16 mouse cellular contexts compared by ENCODE assay signal in the genomic region with DNA sequence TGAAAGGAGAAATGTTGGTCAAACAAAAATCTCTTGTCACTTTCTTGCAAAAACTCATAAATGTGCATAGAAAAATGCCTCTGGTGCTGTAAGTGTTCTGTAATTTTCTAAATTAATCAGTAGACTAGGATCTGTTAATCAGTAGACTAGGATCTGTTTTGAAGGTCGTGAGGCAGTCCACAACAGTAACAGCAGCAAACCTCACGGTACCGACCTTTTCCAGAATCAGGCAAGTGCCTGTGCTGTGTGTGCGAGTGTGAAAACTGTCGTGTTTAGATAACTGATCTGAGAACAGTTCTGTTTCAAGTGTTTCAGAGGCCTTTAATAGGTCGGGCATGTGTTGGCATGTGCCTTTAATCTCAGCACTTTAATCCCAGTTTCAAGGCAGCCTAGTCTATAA.
"Had no signal": no experiment of that assay in that cellular context is flagged by ENCODE, and none has a peak within 500 bp of the region (broad histone marks: within the 10 kb centered on the region; RNA-seq: fewer than 3 reads in every experiment).

No protein-coding gene starts in this region.

- H3K9me3 ChIP-seq: limb, embryonic 12.5 days; liver, embryonic 15.5 days; midbrain, embryonic 12.5 days; neural tube, embryonic 13.5 days; stomach, embryonic 15.5 days had no signal

- H3K9ac ChIP-seq: limb, embryonic 12.5 days; liver, embryonic 15.5 days; midbrain, embryonic 12.5 days; neural tube, embryonic 13.5 days; stomach, embryonic 15.5 days had no signal

- H3K4me3 ChIP-seq: left cerebral cortex, adult 2 months; limb, embryonic 12.5 days; liver, embryonic 15.5 days; midbrain, embryonic 12.5 days; neural tube, embryonic 13.5 days; stomach, embryonic 15.5 days had no signal

- H3K27ac ChIP-seq: left cerebral cortex, adult 2 months; limb, embryonic 12.5 days; liver, embryonic 15.5 days; midbrain, embryonic 12.5 days; neural tube, embryonic 13.5 days; stomach, embryonic 15.5 days had no signal

- H3K4me2 ChIP-seq: limb, embryonic 12.5 days; liver, embryonic 11.5 days; liver, embryonic 15.5 days; midbrain, embryonic 12.5 days; neural tube, embryonic 13.5 days; stomach, embryonic 15.5 days had no signal

- H3K27me3 ChIP-seq: limb, embryonic 12.5 days; liver, embryonic 15.5 days; midbrain, embryonic 12.5 days; neural tube, embryonic 13.5 days; stomach, embryonic 15.5 days had no signal

- DNase-seq: lung, adult 2 months; lung, postnatal 36 days; retina, postnatal 1 day; right cerebral cortex, postnatal 14 days; thymus, adult 2 months; thymus, postnatal 25 days had no signal

- ATAC-seq: intestine, embryonic 16.5 days; lung, postnatal 0 days; midbrain, embryonic 16.5 days had no signal
